Mouse (Mus musculus) thymus, postnatal 10 days (tissue): Measurements from ENCODE around the gene Sdha.
A peak's percentile ranks its signal among the peaks of the same experiment; 100 is the strongest.

Source experiments
- DNase-seq, 2 experiments: peaks; one replicate each; pipeline ENCODE4 v3.0.0; 2021; ENCODE audit warnings: low spot score in 2 of 2

Sdha gene

DNA sequence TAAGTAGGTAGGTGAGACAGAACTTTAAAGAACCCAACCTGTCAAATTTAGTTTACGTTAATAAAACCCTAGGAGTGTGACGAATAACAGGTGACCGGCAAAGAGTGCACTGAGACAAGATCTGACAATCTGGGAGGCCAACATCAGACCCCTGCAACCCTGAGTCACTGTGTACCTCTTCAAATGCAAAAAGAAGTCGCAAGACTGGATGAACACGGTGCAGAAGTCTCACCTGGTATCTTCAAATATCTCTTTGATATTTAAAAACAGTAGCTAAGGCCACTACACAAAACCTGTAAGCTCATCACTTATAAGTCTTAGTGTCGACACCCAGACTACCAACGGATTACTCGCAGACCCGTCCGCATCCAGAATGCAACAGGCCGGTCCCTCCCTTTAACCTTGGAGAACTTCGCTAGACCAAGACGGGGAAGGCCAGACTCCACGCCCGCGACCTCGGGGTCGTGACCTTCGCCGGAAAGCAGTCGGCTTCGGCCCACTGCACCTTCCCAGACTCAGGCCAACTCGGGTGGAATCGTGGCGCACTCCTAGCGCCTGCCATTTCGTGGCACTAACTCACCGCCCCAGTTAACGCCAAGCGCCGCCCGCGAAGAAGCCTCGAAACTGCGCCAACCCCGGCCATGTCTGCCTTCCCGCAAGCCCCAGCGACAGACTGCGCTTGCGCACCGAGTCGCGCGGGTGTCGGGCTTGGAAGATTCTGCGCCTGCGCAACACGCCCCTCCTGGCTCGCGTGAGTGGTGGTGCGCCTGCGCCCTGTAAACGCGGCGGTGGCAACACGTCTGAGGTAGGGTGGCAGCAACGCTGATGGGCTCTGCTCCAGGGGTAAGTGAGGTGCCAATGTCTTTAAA is at the start of gene Sdha, which contains the start of gene Ccdc127:
Gene Sdha, minus strand, starts transcription at position 715 of the 869 bp plus-strand sequence.
Gene Ccdc127, plus strand, starts transcription at position 744 of the 869 bp plus-strand sequence.
- DNase-seq: peak; percentile 94 to 97

DNA sequence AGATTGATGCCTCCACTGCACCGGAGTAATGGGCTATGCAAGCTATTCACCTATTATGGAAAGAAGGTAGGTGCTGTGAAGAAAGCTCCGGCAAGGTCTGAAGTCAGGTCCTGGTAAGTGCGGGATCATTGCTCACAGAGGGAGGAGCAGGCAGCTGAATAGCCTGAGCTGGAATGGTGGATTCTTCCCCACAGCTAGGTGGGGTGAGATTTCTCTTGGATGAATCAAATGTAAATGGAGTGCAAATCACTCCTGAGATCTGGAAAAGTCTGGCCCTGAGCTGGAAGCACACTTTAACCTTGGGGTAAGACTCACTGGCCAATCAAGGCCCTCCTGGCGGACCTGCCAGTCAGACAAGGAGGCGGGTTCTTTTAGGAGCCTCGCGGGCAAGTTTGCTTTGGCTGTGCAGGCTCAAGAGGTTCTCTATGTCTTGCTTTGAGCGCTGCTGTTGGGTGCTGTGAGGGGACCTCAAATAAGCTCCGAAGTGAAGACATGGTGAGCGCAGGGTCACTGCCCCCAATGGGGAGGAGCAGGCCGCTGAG is 49.3 kb upstream of the Sdha start, which contains the start of gene Ftl1-ps1:
Gene Ftl1-ps1, plus strand, starts transcription at position 397 of the 542 bp plus-strand sequence.
- no peak for DNase-seq

DNA sequence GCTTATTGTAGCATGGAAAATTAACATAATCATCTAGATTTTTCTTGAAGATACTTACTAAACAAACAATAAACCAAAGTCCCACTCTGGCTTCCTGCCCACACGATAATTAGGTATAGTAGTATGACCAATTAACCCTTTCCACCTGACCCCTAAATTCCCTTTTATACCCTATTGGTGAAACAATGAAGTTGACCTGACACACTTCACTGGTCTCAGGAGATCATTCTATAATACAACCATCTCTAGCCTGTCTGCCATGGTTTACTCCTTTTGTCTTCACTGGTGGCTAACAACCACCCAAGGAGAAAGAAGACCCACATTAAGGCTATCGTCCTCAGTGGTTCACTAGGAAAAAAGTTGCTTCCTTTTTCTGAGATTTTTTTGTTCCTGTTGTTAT is 41.1 kb upstream of the Sdha start:
- DNase-seq: no peak

DNA sequence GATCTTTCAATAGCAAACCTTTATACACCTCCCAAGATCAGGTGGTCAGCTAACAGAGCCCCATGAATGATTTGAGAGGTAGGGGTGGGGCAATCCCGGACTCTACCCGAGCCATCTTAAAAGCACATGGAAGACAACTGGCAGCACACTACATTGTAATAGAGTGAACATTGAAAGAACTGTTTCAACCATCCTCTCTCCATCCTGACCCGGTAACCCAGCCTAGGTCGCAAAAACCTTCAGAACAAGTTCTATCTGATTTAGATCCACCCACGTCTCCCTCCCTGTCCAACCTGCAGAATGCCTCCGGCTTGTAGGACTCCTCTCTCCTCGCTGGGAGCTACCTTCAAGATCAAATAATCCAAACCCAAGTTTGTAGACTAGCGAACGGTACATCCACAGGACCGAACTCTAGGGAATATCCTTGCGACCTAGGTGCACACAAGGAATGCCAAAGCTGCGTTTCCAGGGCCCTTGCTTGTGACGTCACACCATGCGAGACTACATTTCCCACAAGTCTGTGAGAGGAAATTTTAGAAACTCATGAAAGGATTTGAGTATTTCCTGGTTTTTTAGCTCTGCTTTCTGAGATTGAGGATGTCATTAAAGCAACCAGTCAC is 40.4 kb upstream of the Sdha start, which contains the start of gene Zfp72:
Gene Zfp72, minus strand, starts transcription at position 466 of the 620 bp plus-strand sequence.
- DNase-seq: peak; percentile 28 to 32

DNA sequence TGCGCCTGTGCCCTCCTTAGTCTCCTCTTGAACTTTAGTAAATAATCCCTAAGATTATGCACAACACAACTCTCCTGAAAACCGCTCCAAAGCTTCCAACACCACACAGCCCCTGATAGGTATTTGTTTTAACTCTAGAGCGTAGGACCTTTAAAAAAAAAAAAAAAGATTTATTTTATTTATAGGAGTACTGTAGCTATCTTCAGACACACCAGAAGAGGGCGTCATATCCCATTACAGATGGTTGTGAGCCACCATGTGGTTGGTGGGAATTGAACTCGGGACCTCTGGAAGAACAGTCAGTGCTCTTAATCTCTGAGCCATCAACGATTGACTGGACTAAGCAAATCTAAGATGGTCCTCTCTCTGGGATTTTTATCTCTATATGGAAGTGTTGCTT is 39.6 kb upstream of the Sdha start:
- DNase-seq: no peak

DNA sequence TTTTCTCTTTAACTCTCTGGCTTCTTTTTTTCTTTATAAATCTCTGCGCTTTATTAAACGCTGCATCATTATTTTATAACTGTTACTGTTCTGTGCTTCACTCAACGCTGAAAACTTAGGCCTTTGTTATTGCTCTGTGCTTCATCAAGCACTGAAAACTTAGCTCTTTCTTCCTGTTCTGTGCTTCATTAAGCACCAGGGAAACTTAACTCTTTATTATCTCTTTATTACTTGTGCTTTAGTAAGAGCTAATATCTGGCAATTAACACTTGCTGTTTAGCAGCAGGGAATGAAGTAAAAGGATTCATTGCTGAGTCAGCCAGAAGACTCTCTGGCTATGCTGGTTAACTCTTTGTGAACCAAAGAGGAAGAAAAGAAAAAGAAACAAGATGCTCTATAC is 32.2 kb upstream of the Sdha start:
- DNase-seq: no peak

DNA sequence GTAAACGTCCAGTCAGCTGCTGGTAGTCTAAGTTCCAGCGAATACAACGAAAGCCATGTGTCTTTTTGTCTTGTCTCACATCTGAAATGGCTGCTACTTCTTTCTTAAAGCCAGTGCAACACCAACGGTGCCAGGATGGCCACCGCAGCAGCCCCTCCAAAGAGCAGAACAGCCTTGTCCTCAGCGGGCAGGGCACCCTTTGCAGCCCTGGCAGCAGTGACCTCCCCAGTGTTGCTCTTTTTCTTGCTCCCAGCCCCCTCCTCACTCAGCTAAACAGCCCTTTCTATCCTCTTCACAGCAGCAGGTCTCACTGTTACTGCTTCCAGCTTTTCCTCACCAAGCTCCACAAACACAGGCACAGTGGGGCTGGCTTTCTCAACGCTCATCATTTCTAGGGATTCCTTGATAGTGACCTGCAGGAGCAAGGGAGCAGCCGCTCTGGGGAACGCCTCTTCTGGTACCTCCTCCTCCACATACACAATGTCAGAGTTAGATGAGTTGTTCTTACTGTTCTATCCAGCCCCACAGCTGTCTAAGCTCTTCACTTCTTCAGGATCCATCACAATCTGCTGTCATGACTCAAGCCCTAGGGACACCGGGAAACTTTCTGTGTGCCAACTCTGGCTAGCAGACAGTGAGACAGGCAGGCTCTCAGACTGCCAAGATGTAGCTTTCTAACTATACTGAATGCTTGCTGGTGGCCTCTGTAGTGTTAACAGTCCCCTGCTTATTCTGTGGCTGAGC is 31.6 kb upstream of the Sdha start:
- no peak for DNase-seq

DNA sequence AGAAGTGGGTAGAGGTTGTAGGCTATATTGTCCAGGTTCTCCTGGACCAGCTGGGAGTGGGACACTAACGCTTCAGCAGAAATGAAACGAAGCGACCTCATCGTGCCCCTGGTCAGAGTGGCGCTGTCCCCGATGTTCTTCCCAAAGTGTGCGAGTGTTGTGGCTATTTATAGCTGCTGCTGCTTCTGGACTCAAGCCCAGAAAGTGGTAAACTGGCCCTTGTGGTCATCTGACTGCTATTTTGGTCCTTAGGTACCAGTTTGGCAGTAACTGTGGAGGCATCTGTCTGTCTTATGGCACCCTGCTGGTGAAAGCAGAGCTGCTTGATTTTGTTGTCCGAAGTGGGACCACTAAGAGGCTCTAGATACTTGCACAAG is 13.8 kb upstream of the Sdha start, which contains the start of gene Lrrc14b:
Gene Lrrc14b, minus strand, starts transcription at position 147 of the 377 bp plus-strand sequence.
- DNase-seq: no peak

DNA sequence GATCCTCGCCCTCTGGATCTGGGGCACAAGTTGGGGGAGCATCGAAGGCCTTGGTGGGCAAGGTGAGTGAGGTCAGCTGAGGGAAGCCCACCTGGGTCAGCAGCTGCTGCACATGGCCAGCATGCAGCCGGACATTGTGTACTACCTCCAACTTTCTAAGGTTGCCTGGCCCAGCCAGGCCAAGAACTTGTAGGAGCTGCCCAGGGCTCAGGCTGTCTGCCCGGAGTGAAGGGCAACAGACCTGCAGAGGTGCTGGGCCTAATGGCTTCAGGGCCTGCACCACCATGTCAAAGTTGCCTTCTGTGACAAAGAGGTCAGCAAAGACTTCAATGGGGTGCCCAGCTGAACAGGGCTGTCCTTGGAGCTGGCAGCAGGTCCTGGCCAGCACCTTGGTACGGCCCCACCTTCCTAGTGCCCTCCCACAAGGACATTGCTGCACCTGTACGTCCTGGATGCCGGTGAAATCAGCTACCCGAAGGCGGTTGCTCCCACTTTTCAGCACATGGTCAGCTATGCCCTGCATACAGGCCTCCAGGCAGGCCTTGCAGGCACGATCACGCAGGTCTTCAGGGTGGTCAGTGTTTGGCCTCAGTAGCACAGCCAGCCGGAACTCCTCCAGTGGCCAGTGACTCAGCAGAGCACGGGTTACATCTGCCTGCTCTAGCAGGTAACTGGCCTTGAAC is 13.2 kb upstream of the Sdha start:
- DNase-seq: no peak

DNA sequence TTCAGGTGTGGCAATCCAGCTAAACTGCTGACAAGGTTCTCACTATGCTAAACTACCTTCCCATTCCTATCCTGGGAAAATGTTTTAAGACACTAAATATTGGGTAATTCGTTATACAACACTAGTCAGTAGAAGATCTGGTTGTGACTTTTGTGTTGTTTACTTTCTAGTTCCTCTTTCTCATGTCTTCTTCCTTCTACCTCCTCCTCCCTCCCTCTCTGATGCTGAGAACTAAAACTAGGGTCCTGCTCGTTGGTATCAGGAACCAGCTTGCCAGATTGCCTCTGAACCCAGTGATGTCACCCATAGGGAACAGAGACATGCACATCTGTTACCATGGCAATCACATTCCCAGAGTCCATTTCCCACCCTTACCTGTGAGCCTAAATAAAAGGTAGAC is 12.1 kb upstream of the Sdha start:
- DNase-seq: no peak

DNA sequence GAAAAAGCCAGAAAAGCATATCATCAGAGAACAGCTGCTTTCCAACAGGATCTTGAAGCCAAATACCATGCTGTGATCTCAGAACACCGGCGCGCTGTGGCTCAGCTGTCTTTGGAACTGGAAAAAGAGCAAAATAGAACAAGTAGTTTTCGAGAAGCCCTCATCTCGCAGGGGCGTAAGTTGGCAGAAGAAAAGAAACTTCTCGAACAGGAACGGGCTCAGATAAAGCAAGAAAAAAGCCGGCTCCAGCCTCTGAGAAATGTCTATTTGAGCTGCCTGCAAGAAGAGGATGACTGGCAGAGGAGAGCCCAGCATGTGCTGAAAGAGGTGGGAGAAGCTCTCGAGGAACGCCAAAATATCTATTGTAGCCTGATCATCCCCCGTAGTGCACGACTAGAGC is 6.4 kb upstream of the Sdha start:
- DNase-seq: no peak

DNA sequence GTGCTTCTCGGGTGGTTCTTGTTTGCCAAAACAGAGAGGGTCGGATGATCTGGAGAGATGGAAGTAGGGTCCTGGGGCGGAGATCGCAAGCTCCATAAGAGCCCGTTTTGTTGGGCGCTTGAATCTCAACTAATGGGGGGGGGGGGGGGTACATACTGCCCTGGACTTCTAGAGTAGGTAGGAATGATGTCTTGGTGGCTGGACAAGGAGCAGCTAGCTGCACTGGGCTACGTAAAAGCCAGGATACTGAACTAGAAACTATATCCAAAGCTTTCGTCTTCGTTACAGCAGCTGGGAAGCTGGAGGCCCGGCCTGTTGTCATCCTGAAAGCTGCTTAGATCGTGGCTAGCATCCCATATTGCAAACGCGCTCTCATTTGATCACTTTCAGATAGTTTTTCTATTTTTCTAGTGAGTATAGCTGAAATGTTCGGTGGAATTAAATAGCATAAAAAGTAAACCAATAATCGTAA is 391 bp upstream of the Sdha start:
- no peak for DNase-seq

DNA sequence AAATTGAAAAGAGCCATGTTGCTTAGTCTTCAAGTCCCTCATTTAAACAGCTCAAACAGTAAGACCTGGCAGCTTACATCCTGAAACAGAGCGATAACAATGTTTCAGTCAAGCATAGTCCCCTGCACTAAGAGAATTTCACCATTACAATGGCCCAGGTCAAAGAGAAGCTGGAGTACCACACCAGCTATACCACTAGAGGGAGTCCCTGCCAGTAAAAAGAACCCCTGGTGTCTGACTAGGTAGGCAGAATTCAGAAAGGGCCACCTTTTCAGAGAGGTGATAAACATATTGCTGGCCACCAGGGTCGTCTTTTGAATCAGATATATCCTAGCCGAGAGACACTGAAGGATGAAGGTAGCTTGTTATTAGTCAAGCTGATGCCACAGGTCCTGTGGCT is 9.0 kb downstream of the Sdha start:
- peak; percentile 22 to 63 for DNase-seq

DNA sequence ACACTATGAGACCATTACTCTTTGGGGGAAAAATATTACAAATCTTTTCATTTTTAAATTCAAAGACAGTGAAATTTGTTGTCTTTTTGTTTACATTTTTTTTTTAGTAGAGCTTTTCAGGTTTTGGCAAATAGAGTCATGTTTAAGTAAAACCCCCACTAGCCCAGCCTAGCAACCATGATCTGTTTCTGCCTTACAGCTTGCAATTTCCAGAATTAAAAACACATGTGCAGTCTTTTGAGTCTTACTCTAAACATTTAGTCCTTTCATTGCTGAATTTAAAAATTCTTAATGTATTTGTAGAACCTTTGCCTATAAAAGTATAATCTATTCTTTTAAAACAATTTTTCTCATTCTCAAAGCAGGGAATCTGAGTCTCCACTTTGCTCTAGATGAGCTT is 20.8 kb downstream of the Sdha start:
- no peak for DNase-seq

DNA sequence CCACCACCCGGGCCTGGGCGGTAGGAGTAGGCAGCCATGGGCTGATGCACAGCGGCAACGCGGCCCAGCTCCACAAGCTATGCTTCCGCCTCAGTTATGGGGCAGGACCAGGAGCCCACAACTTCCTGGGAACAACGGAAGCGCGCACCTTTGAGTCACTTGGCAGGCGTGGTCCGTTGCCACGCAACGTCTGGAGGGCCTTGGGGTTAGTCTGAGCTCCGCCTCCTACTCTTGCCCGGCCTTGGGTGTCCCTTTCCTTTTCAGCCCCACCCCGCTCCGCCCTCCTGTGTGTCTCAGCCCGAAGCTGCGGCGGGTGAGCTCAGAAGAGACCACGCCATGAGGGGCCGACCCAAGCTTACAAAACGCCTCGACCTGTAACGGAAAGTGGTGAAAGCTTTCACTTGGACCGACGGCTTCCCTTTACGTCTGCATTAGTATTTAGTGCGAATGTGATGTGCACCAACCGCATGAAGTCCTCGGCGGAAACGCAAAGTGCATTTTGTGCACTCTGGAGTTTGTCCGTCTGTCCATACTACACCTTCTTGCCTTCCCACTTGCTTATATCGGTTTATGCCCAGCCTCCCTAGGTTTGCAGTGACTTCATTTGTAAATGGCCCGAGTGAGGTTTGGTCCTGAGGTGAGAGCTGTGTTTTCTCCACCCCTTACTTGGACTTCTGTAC is 32.8 kb downstream of the Sdha start, which contains the start of gene Pdcd6:
Gene Pdcd6, minus strand, starts transcription at position 411 of the 680 bp plus-strand sequence.
- peak; percentile 83 to 87 for DNase-seq

DNA sequence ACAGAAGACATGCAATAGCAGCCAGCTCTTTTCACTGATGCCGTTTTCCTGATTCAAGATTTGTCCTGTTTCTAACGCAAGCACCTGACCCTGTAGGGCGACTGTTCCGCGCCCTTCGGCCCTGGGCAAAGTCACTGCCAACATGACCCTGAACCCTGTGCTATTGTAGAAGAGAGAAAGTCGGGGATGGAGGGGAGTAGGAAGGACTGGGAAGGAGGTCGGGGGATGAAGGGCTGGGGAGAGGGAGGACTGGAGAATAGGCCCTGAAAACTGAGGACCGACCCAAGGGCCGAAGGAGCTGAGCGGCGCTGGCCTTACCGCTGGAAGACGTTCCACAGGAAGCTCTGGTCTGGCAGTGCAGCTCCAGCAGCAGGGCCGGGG is 33.3 kb downstream of the Sdha start:
- DNase-seq: no peak

DNA sequence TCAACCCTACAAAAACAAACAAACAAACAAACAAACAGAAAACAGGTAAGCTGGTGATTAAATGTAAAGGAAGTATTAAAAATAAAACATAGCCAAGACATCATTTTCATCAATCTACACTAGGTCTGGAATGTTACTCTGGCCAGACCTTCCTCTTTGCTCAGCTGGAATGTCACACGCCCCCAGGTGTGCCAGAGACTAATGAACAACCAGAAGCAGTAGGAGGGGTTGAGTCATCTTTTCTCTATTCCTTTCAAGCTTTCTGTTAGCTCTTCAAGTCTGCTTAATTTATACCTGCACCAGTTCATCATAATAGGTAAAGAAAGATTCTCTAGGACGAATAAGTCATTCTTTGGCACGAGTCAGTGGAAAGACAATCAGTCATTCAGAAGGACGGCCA is 33.7 kb downstream of the Sdha start:
- DNase-seq: no peak

DNA sequence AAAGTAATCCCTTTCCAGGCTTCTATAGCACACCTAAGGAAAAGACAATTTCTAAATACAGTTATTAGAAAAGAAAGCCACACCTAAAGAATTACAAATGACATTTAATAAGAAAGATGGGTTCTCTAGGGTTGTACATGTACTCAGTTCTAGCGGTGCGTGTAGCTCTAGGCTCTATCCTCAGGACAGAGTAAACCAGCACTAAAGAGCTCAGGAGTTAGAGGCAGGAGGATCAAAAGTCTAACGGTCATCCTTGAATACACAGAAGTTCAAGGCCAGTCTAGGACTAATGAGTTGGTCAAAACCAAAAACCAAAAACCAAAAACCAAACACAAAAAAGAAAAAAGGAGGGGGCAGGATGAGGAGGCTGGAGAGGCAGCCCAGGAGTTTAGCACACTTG is 35.5 kb downstream of the Sdha start:
- no peak for DNase-seq

DNA sequence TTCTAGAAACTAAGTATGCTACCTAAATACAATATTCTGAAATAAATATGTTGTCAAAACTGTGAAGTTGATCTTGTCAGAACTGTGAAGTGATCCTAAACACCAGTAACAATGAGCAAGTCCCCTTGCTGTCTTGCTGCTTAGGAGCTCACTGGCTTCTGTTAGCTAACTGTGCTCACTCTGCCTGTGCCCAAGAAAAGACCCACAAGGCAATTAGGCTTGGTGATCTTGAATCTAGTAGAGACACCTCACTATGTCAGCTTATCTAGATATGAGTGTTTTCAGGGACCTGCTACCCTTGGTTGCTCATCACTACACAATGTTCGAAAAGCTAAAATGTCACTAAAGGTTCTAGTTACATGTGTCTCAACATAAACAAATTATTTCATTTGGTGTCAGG is 44.3 kb downstream of the Sdha start:
- no peak for DNase-seq

DNA sequence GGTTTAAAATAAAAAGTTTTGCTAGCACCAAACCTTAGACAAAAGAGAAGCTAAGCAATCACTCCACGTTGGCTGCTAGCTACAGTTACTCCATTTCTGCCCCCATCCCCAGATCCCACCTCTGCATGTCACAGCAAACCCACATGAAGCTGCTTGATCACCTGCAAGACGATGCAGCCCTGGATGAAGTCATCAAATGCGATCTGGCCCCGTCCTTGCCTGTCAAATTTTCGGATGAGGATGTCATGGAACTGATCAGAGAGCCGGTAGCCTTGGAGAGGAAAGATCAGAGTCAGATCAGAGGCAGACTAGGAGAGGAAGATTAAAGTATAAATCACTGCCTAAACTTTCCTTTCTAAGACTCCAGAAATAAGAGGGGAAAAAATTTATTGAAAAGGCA is 44.7 kb downstream of the Sdha start:
- DNase-seq: no peak
